Mouse (Mus musculus): ENCODE data around the gene Gm3839. TPM values are rescaled to one million over a fixed set of nuclear protein-coding genes. Genes with fewer than 3 reads are reported as not detected.
"Not testable (repeated sequence)": the region's sequence is repeated elsewhere in the genome, so short reads cannot be mapped to it uniquely, and the experiment has no call there.

Gm3839 gene
- polyA plus RNA-seq (2012; ENCODE audit: insufficient read depth, insufficient read length, low replicate concordance, missing spikeins) = not detected in 2 replicates

GRCm38 (mm10) chr14:11356626-11357025, at the start of gene Gm3839:
Gm3839 (minus strand) TSS chr14:11356726.
- H3K4me3 ChIP-seq (ENCODE audit: insufficient read depth, low read depth, low read length); H3K4me1 ChIP-seq (ENCODE audit: control insufficient read depth, insufficient read depth, low read length); H3K27ac ChIP-seq (ENCODE audit: insufficient read depth, low read depth, low read length): not testable (repeated sequence)

- TF ChIP-seq CTCF (IDR thresholded peaks at IDR 0.05; ENCODE audit: insufficient read depth, low read depth, low read length) = no peak
- TF ChIP-seq POLR2A (IDR thresholded peaks at IDR 0.05; ENCODE audit: insufficient read depth, low read depth, low read length) = no peak
- Histone ChIP-seq H3K27ac (ENCODE audit: insufficient read depth, low read depth, low read length) (no peak overlapping the region), H3K4me1 (ENCODE audit: control insufficient read depth, insufficient read depth, low read length) (no peaks in the 10 kb centered on the region), H3K4me3 (ENCODE audit: insufficient read depth, low read depth, low read length) (no peak overlapping the region)
- 90% methylated on average over 9 of the region's 9 CpGs for WGBS
These were observed 49.1 kb upstream of the Gm3839 start for GRCm38 (mm10) chr14:11405661-11406060.

GRCm38 (mm10) chr14:11377846-11378245, 21.3 kb upstream of the Gm3839 start:
- 90% methylated on average over 3 of the region's 3 CpGs for WGBS
- no peak for TF ChIP-seq POLR2A (IDR thresholded peaks at IDR 0.05; ENCODE audit: insufficient read depth, low read depth, low read length)
- no peak for TF ChIP-seq CTCF (IDR thresholded peaks at IDR 0.05; ENCODE audit: insufficient read depth, low read depth, low read length)

GRCm38 (mm10) chr14:11375225-11375624, 18.7 kb upstream of the Gm3839 start:
- WGBS = 91% methylated on average over 5 of the region's 5 CpGs

More at GRCm38 (mm10) chr14:11377846-11378245, 21.3 kb upstream of the Gm3839 start:
- H3K4me3 ChIP-seq (ENCODE audit: insufficient read depth, low read depth, low read length) = no peak overlapping the region
- no peaks in the 10 kb centered on the region for H3K4me1 ChIP-seq (ENCODE audit: control insufficient read depth, insufficient read depth, low read length)
- H3K27ac ChIP-seq (ENCODE audit: insufficient read depth, low read depth, low read length) = no peak overlapping the region

GRCm38 (mm10) chr14:11346086-11346485, 10.4 kb downstream of the Gm3839 start:
- no peak overlapping the region for H3K4me3 ChIP-seq (ENCODE audit: insufficient read depth, low read depth, low read length)
- H3K4me1 ChIP-seq (ENCODE audit: control insufficient read depth, insufficient read depth, low read length) = no peaks in the 10 kb centered on the region
- no peak overlapping the region for H3K27ac ChIP-seq (ENCODE audit: insufficient read depth, low read depth, low read length)
- TF ChIP-seq POLR2A (IDR thresholded peaks at IDR 0.05; ENCODE audit: insufficient read depth, low read depth, low read length) (no peak), CTCF (IDR thresholded peaks at IDR 0.05; ENCODE audit: insufficient read depth, low read depth, low read length) (no peak)
- WGBS = 89% methylated on average over 3 of the region's 3 CpGs

More at GRCm38 (mm10) chr14:11375225-11375624, 18.7 kb upstream of the Gm3839 start:
- no peaks in the 10 kb centered on the region for H3K4me1 ChIP-seq (ENCODE audit: control insufficient read depth, insufficient read depth, low read length)
- TF ChIP-seq CTCF (IDR thresholded peaks at IDR 0.05; ENCODE audit: insufficient read depth, low read depth, low read length) = no peak
- no peak for TF ChIP-seq POLR2A (IDR thresholded peaks at IDR 0.05; ENCODE audit: insufficient read depth, low read depth, low read length)
- H3K27ac ChIP-seq (ENCODE audit: insufficient read depth, low read depth, low read length) = no peak overlapping the region
- no peak overlapping the region for H3K4me3 ChIP-seq (ENCODE audit: insufficient read depth, low read depth, low read length)

GRCm38 (mm10) chr14:11329993-11330392, 26.5 kb downstream of the Gm3839 start:
- no peak overlapping the region for H3K4me3 ChIP-seq (ENCODE audit: insufficient read depth, low read depth, low read length)
- no peaks in the 10 kb centered on the region for H3K4me1 ChIP-seq (ENCODE audit: control insufficient read depth, insufficient read depth, low read length)
- no peak overlapping the region for H3K27ac ChIP-seq (ENCODE audit: insufficient read depth, low read depth, low read length)
- WGBS = 60% methylated on average over 2 of the region's 2 CpGs
- TF ChIP-seq POLR2A (IDR thresholded peaks at IDR 0.05; ENCODE audit: insufficient read depth, low read depth, low read length) (no peak), CTCF (IDR thresholded peaks at IDR 0.05; ENCODE audit: insufficient read depth, low read depth, low read length) (no peak)

- whole genome bisulfite sequencing = 37% methylated on average over 2 of the region's 2 CpGs
- no peak for TF ChIP-seq POLR2A (IDR thresholded peaks at IDR 0.05; ENCODE audit: insufficient read depth, low read depth, low read length)
- no peak for TF ChIP-seq CTCF (IDR thresholded peaks at IDR 0.05; ENCODE audit: insufficient read depth, low read depth, low read length)
- no peak overlapping the region for H3K27ac ChIP-seq (ENCODE audit: insufficient read depth, low read depth, low read length)
These were observed 49.4 kb downstream of the Gm3839 start for GRCm38 (mm10) chr14:11307079-11307478.

GRCm38 (mm10) chr14:11287956-11288355, 68.6 kb downstream of the Gm3839 start:
- H3K27ac ChIP-seq (ENCODE audit: insufficient read depth, low read depth, low read length); H3K4me1 ChIP-seq (ENCODE audit: control insufficient read depth, insufficient read depth, low read length): not testable (repeated sequence)
- WGBS = 81% methylated on average over 3 of the region's 3 CpGs

More at GRCm38 (mm10) chr14:11307079-11307478, 49.4 kb downstream of the Gm3839 start:
- Histone ChIP-seq H3K4me1 (ENCODE audit: control insufficient read depth, insufficient read depth, low read length) (no peaks in the 10 kb centered on the region), H3K4me3 (ENCODE audit: insufficient read depth, low read depth, low read length) (no peak overlapping the region)

GRCm38 (mm10) chr14:11257161-11257705, 99.3 kb downstream of the Gm3839 start:
- 92% methylated on average over 4 of the region's 4 CpGs for WGBS
- H3K4me1 ChIP-seq (ENCODE audit: control insufficient read depth, insufficient read depth, low read length) = no peaks in the 10 kb centered on the region
- H3K4me3 ChIP-seq (ENCODE audit: insufficient read depth, low read depth, low read length) = no peak overlapping the region
- TF ChIP-seq CTCF (IDR thresholded peaks at IDR 0.05; ENCODE audit: insufficient read depth, low read depth, low read length) (no peak), POLR2A (IDR thresholded peaks at IDR 0.05; ENCODE audit: insufficient read depth, low read depth, low read length) (no peak)
- H3K27ac ChIP-seq (ENCODE audit: insufficient read depth, low read depth, low read length) = no peak overlapping the region

More at GRCm38 (mm10) chr14:11287956-11288355, 68.6 kb downstream of the Gm3839 start:
- not testable (repeated sequence) for H3K4me3 ChIP-seq (ENCODE audit: insufficient read depth, low read depth, low read length)

GRCm38 (mm10) chr14:11248053-11248452, 108.5 kb downstream of the Gm3839 start:
- Histone ChIP-seq H3K4me1 (ENCODE audit: control insufficient read depth, insufficient read depth, low read length) (no peaks in the 10 kb centered on the region), H3K4me3 (ENCODE audit: insufficient read depth, low read depth, low read length) (no peak overlapping the region), H3K27ac (ENCODE audit: insufficient read depth, low read depth, low read length) (no peak overlapping the region)
- no peak for TF ChIP-seq CTCF (IDR thresholded peaks at IDR 0.05; ENCODE audit: insufficient read depth, low read depth, low read length)

Measured in olfactory bulb, adult 2 months (tissue).